Mouse (Mus musculus) testis, adult 2 months (tissue): Measurements from ENCODE around the gene Tbxas1. TPM values are rescaled to one million over a fixed set of nuclear protein-coding genes. Genes with fewer than 3 reads are reported as not detected.

Experiments used
- H3K27ac ChIP-seq: fragments of 200-500 bp; 2 replicates; pipeline ENCODE4 v1.5.1; 2012; ENCODE audit warnings: low read depth, low read length; ENCODE audit not compliant: control insufficient read depth, insufficient read depth
- H3K27me3 ChIP-seq: fragments of 200-500 bp; 2 replicates; pipeline ENCODE4 v1.6.1; 2012; ENCODE audit warnings: mild to moderate bottlenecking, low read length, moderate library complexity; ENCODE audit not compliant: control insufficient read depth, insufficient read depth
- H3K36me3 ChIP-seq: fragments of 200-500 bp; 2 replicates; pipeline ENCODE4 v1.6.1; 2012; ENCODE audit warnings: mild to moderate bottlenecking, low read length; ENCODE audit not compliant: control insufficient read depth, insufficient read depth
- H3K4me1 ChIP-seq: fragments of 200-500 bp; 2 replicates; pipeline ENCODE4 v1.6.1; 2012; ENCODE audit warnings: low read length; ENCODE audit not compliant: control insufficient read depth, insufficient read depth
- H3K4me3 ChIP-seq: fragments of 200-500 bp; 2 replicates; pipeline ENCODE4 v1.5.1; 2012; ENCODE audit warnings: low read depth, mild to moderate bottlenecking, low read length, moderate library complexity, mixed read lengths; ENCODE audit not compliant: control insufficient read depth
- CTCF ChIP-seq: fragments of 200-500 bp; IDR thresholded peaks from 2 replicates; pipeline ENCODE4 v1.5.1; 2012; ENCODE audit warnings: low read depth, mild to moderate bottlenecking, inconsistent platforms, low read length, moderate library complexity; ENCODE audit not compliant: control insufficient read depth, insufficient read depth, insufficient replicate concordance
- POLR2A ChIP-seq: fragments of 200-500 bp; IDR thresholded peaks from 2 replicates; pipeline ENCODE4 v1.6.1; 2012; ENCODE audit warnings: low read depth, mild to moderate bottlenecking, inconsistent platforms, low read length, moderate library complexity; ENCODE audit not compliant: control insufficient read depth
- polyA plus RNA-seq: library from polyadenylated mRNA; depleted of rRNA; stranded (reverse); fragments of >200 nt; gene quantifications from 2 replicates; pipeline ENCODE4 v1.2.3, GENCODE M21; 2012

The Tbxas1 gene
- polyA plus RNA-seq, 1 experiment, result 0.16 TPM

- TF ChIP-seq POLR2A (no peak), CTCF (no peak)
- Histone ChIP-seq H3K27me3 (no peaks in the 10 kb centered on the region), H3K4me3 (no peak overlapping the region), H3K4me1 (no peaks in the 10 kb centered on the region; the same call in 1 of the 2 replicates), H3K36me3 (no peaks in the 10 kb centered on the region), H3K27ac (no peak overlapping the region)
These were observed 75.1 kb downstream of the Tbxas1 start for GRCm38 (mm10) chr6:38950341-38950740.

GRCm38 (mm10) chr6:38950838-38951237 lies 75.6 kb downstream of the Tbxas1 start:
- Histone ChIP-seq H3K27me3 (no peaks in the 10 kb centered on the region), H3K36me3 (no peaks in the 10 kb centered on the region), H3K4me3 (no peak overlapping the region), H3K27ac (no peak overlapping the region), H3K4me1 (no peaks in the 10 kb centered on the region; the same call in 1 of the 2 replicates)
- TF ChIP-seq CTCF (no peak), POLR2A (no peak)

- no peak overlapping the region for H3K4me3 ChIP-seq
- H3K27ac ChIP-seq, result no peak overlapping the region
- TF ChIP-seq POLR2A (no peak), CTCF (no peak)
- H3K36me3 ChIP-seq, result no peaks in the 10 kb centered on the region
- H3K4me1 ChIP-seq, result peaks cover 7% of the 10 kb centered on the region
- no peaks in the 10 kb centered on the region for H3K27me3 ChIP-seq
These were observed 81.4 kb downstream of the Tbxas1 start for GRCm38 (mm10) chr6:38956641-38957040.

- TF ChIP-seq POLR2A, result no peak
- TF ChIP-seq CTCF, result no peak
- Histone ChIP-seq H3K4me3 (no peak overlapping the region), H3K27ac (no peak overlapping the region), H3K27me3 (no peaks in the 10 kb centered on the region), H3K36me3 (no peaks in the 10 kb centered on the region), H3K4me1 (peaks cover 7% of the 10 kb centered on the region)
These were observed 82.0 kb downstream of the Tbxas1 start for GRCm38 (mm10) chr6:38957246-38957645.

- Histone ChIP-seq H3K27me3 (no peaks in the 10 kb centered on the region), H3K4me1 (peaks cover 7% of the 10 kb centered on the region; the same call in 1 of the 2 replicates), H3K27ac (no peak overlapping the region), H3K4me3 (no peak overlapping the region), H3K36me3 (no peaks in the 10 kb centered on the region)
- TF ChIP-seq POLR2A (no peak), CTCF (no peak)
These were observed 84.3 kb downstream of the Tbxas1 start for GRCm38 (mm10) chr6:38959502-38959901.

- Histone ChIP-seq H3K4me3 (no peak overlapping the region), H3K27ac (no peak overlapping the region), H3K36me3 (no peaks in the 10 kb centered on the region), H3K27me3 (no peaks in the 10 kb centered on the region), H3K4me1 (peaks cover 7% of the 10 kb centered on the region; the same call in 1 of the 2 replicates)
- no peak for TF ChIP-seq POLR2A
- no peak for TF ChIP-seq CTCF
These were observed 85.2 kb downstream of the Tbxas1 start for GRCm38 (mm10) chr6:38960367-38960766.

GRCm38 (mm10) chr6:38960791-38961426 lies 85.7 kb downstream of the Tbxas1 start:
- Histone ChIP-seq H3K27me3 (no peaks in the 10 kb centered on the region), H3K36me3 (no peaks in the 10 kb centered on the region), H3K4me3 (no peak overlapping the region), H3K4me1 (peaks cover 7% of the 10 kb centered on the region; the same call in 1 of the 2 replicates), H3K27ac (no peak overlapping the region)
- no peak for TF ChIP-seq POLR2A
- TF ChIP-seq CTCF, result no peak

- TF ChIP-seq CTCF (no peak), POLR2A (no peak)
- H3K4me1 ChIP-seq, result peaks cover 7% of the 10 kb centered on the region; the same call in 1 of the 2 replicates
- no peaks in the 10 kb centered on the region for H3K36me3 ChIP-seq
- no peak overlapping the region for H3K27ac ChIP-seq
- H3K27me3 ChIP-seq, result no peaks in the 10 kb centered on the region
- no peak overlapping the region for H3K4me3 ChIP-seq
These were observed 86.3 kb downstream of the Tbxas1 start for GRCm38 (mm10) chr6:38961427-38962033.
